Mouse (Mus musculus): ENCODE results near the gene Glcci1. TPM values are rescaled to one million over a fixed set of nuclear protein-coding genes. Genes with fewer than 3 reads are reported as not detected.
A peak's percentile ranks its signal among the peaks of the same experiment; 100 is the strongest.

Gene Glcci1
- total and polyA plus RNA-seq, 3 experiments: 1.8 to 31.1 (median 7.9) TPM

GRCm38 (mm10) chr6:8524717-8525116 is 15.3 kb downstream of the Glcci1 start:
- Histone ChIP-seq H3K27ac (ENCODE audit: control insufficient read depth, low read depth, low read length) (no peak overlapping the region), H3K9ac (ENCODE audit: control insufficient read depth, low read depth, low read length, poor library complexity, severe bottlenecking) (no peak overlapping the region), H3K79me2 (ENCODE audit: control insufficient read depth, insufficient read depth, low read length, poor library complexity) (peaks cover 1% of the 10 kb centered on the region), H3K4me3 (ENCODE audit: control insufficient read depth in 1 of 2, insufficient read depth in 1 of 2, low read depth in 2 of 2, low read length in 2 of 2) (no peak overlapping the region), H3K36me3 (ENCODE audit: control insufficient read depth in 1 of 2, insufficient read depth in 2 of 2, low read length in 2 of 2) (peaks cover 0 to 13% of the 10 kb centered on the region in 2 experiments; a peak in 3 of 4 replicates), H3K27me3 (ENCODE audit: control insufficient read depth in 1 of 2, insufficient read depth in 2 of 2, low read length in 2 of 2) (no peaks in the 10 kb centered on the region), H3K9me3 (replicated peaks; ENCODE audit: insufficient read depth, low read length) (no peaks in the 10 kb centered on the region), H3K4me1 (ENCODE audit: control insufficient read depth in 1 of 2, insufficient read depth in 2 of 2, low read length in 2 of 2) (peaks cover 3 to 10% of the 10 kb centered on the region in 2 experiments)
- no peak for TF ChIP-seq MYC (IDR thresholded peaks at IDR 0.05; ENCODE audit: low read depth, low read length)
- TF ChIP-seq TCF12 (IDR thresholded peaks at IDR 0.05; ENCODE audit: low read depth, low read length): no peak
- TF ChIP-seq CTCF (IDR thresholded peaks at IDR 0.05 in 2 of 3, conservative IDR thresholded peaks at IDR 0.05 in 1 of 3; ENCODE audit: control insufficient read depth in 1 of 3, insufficient read depth in 1 of 3, low read depth in 2 of 3, low read length in 3 of 3, poor library complexity in 1 of 3, severe bottlenecking in 1 of 3): no peak
- no peak for DNase-seq (ENCODE audit: low read depth, low spot score)

DNA sequence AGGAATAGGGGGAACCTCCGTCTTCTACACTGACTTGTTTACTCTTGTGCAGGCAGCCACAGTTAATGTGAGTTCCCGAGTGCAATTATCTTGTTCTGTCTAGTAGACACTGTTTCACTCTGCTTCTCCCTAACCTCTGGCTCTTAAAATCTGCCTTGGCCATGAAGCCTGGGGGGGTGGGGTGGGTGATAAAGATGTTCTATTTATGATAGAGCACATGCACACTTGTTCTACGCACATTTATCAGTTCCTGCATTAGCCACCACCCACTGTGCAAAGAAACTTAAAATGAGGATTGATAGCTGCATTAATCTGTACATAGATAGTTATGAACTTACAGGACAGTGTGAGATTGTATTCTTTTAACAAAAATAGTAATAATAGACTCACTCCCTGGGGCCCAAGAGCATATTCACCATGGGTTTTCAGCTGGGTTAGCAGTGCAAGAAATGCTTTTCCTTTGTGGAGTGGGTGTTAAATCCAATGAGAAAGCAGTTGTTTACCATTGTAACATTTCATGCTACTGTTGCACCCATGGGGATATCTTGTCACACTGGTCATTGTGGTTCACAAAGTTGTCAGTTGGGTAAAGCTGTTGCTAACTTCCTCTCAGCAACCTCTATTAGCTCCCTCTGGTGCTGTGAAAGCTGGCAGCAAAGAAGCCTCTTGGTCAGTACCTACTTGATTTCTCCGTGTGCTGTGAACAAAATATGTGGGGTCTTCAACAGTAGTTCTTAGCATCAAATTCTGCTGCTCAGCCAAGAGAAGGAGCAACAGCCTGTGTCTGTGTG is 21.9 kb downstream of the Glcci1 start:
- no peak overlapping the region for H3K9ac ChIP-seq (ENCODE audit: control insufficient read depth, low read depth, low read length, poor library complexity, severe bottlenecking)
- no peaks in the 10 kb centered on the region for H3K9me3 ChIP-seq (replicated peaks; ENCODE audit: insufficient read depth, low read length)
- H3K27me3 ChIP-seq (ENCODE audit: control insufficient read depth in 1 of 2, insufficient read depth in 2 of 2, low read length in 2 of 2): no peaks in the 10 kb centered on the region
- H3K4me1 ChIP-seq (ENCODE audit: control insufficient read depth in 1 of 2, insufficient read depth in 2 of 2, low read length in 2 of 2): peaks cover 2 to 9% of the 10 kb centered on the region in 2 experiments
- peak overlapping the region in 1 of 2 experiments; percentile 30; a peak in 1 of 4 replicates for H3K4me3 ChIP-seq (ENCODE audit: control insufficient read depth in 1 of 2, insufficient read depth in 1 of 2, low read depth in 2 of 2, low read length in 2 of 2)
- H3K36me3 ChIP-seq (ENCODE audit: control insufficient read depth in 1 of 2, insufficient read depth in 2 of 2, low read length in 2 of 2): peaks cover 0 to 17% of the 10 kb centered on the region in 2 experiments; a peak in 2 of 4 replicates
- peak; percentile 74 for DNase-seq (ENCODE audit: low read depth, low spot score)
- H3K79me2 ChIP-seq (ENCODE audit: control insufficient read depth, insufficient read depth, low read length, poor library complexity): peaks cover 1% of the 10 kb centered on the region; the same call in 1 of the 2 replicates
- peak overlapping the region; percentile 79 for H3K27ac ChIP-seq (ENCODE audit: control insufficient read depth, low read depth, low read length)
- peak; percentile 92 for TF ChIP-seq BHLHE40 (IDR thresholded peaks at IDR 0.05; ENCODE audit: borderline replicate concordance, low read depth, low read length)
- no peak for TF ChIP-seq MYB (IDR thresholded peaks at IDR 0.05; ENCODE audit: low read depth, low read length)
- no peak for TF ChIP-seq CHD1 (IDR thresholded peaks at IDR 0.05; ENCODE audit: low read depth, low read length)
- no peak for TF ChIP-seq USF1 (IDR thresholded peaks at IDR 0.05; ENCODE audit: low read depth, low read length)
- TF ChIP-seq POLR2AphosphoS5 (IDR thresholded peaks at IDR 0.05; ENCODE audit: borderline replicate concordance, low read depth, low read length): no peak
- peak; percentile 60 for TF ChIP-seq MXI1 (IDR thresholded peaks at IDR 0.05; ENCODE audit: low read depth, low read length)
- TF ChIP-seq POLR2A (IDR thresholded peaks at IDR 0.05; ENCODE audit: control insufficient read depth in 1 of 2, insufficient read depth in 1 of 2, low read depth in 1 of 2, low read length in 2 of 2, poor library complexity in 1 of 2): no peak
- TF ChIP-seq MAFK (IDR thresholded peaks at IDR 0.05; ENCODE audit: borderline replicate concordance, low read depth, low read length): no peak
- 0 out of 2 replicates have a peak, but pooled peaks have one; percentile 32 for TF ChIP-seq NRF1 (IDR thresholded peaks at IDR 0.05; ENCODE audit: insufficient read depth, low read depth, low read length, poor library complexity, severe bottlenecking)
- peak; percentile 89 for TF ChIP-seq TCF12 (IDR thresholded peaks at IDR 0.05; ENCODE audit: low read depth, low read length)
- peak; percentile 84 for TF ChIP-seq RCOR1 (IDR thresholded peaks at IDR 0.05; ENCODE audit: low read depth, low read length)
- TF ChIP-seq SMC3 (IDR thresholded peaks at IDR 0.05; ENCODE audit: low read depth, low read length): no peak
- peak; percentile 35; the same call in 1 of the 2 replicates for TF ChIP-seq TBP (IDR thresholded peaks at IDR 0.05; ENCODE audit: low read depth, low read length)
- no peak for TF ChIP-seq JUND (IDR thresholded peaks at IDR 0.05; ENCODE audit: low read depth, low read length)
- no peak for TF ChIP-seq E2F4 (IDR thresholded peaks at IDR 0.05; ENCODE audit: borderline replicate concordance, low read depth, low read length)
- TF ChIP-seq EP300 (IDR thresholded peaks at IDR 0.05; ENCODE audit: low read depth in 1 of 2, low read length in 2 of 2): peak; percentile 56 to 86
- TF ChIP-seq ETS1 (IDR thresholded peaks at IDR 0.05; ENCODE audit: low read depth, low read length): peak; percentile 72
- TF ChIP-seq UBTF (IDR thresholded peaks at IDR 0.05; ENCODE audit: borderline replicate concordance, insufficient read depth, low read depth, low read length): no peak
- TF ChIP-seq CTCF (IDR thresholded peaks at IDR 0.05 in 2 of 3, conservative IDR thresholded peaks at IDR 0.05 in 1 of 3; ENCODE audit: control insufficient read depth in 1 of 3, insufficient read depth in 1 of 3, low read depth in 2 of 3, low read length in 3 of 3, poor library complexity in 1 of 3, severe bottlenecking in 1 of 3): no peak
- TF ChIP-seq HCFC1 (IDR thresholded peaks at IDR 0.05; ENCODE audit: low read depth, low read length): 0 out of 2 replicates have a peak, but pooled peaks have one; percentile 18
- no peak for TF ChIP-seq NELFE (IDR thresholded peaks at IDR 0.05; ENCODE audit: low read depth, low read length)
- TF ChIP-seq USF2 (IDR thresholded peaks at IDR 0.05; ENCODE audit: borderline replicate concordance in 1 of 2, insufficient read depth in 1 of 2, low read depth in 1 of 2, low read length in 2 of 2): no peak
- no peak for TF ChIP-seq MYC (IDR thresholded peaks at IDR 0.05; ENCODE audit: low read depth, low read length)
- no peak for TF ChIP-seq POLR2AphosphoS2 (IDR thresholded peaks at IDR 0.05; ENCODE audit: low read length)
- TF ChIP-seq ZMIZ1 (IDR thresholded peaks at IDR 0.05; ENCODE audit: low read depth, low read length): no peak
- no peak for TF ChIP-seq ZNF384 (IDR thresholded peaks at IDR 0.05; ENCODE audit: low read depth, low read length)
- no peak for TF ChIP-seq ZKSCAN1 (IDR thresholded peaks at IDR 0.05; ENCODE audit: low read depth, low read length)

Data from MEL (cell line).